Mouse (Mus musculus) hindbrain, postnatal 0 days (tissue): Measurements from ENCODE around the gene Exosc5. TPM values are rescaled to one million over a fixed set of nuclear protein-coding genes. Genes with fewer than 3 reads are reported as not detected.

ENCODE experiments used
- ATAC-seq: fragments of 200-750 bp; cut with Nextera tagmentation; 2 replicates; pipeline ENCODE4 v1.8.0; 2017; ENCODE audit warnings: mild to moderate bottlenecking, moderate TSS enrichment, moderate library complexity
- DNase-seq: peaks from one replicate; pipeline ENCODE4 v3.0.0-alpha.2; 2015; ENCODE audit warnings: low spot score
- H3K27ac ChIP-seq: fragments of 300-500 bp; sonication (generic); 2 replicates; pipeline ENCODE4 v1.5.1; 2014; ENCODE audit warnings: mild to moderate bottlenecking
- H3K27me3 ChIP-seq: fragments of 300-500 bp; sonication (generic); 2 replicates; pipeline ENCODE4 v1.6.1; 2014; ENCODE audit warnings: low read length, mixed read lengths; ENCODE audit not compliant: insufficient read depth
- H3K36me3 ChIP-seq: fragments of 300-500 bp; sonication (generic); 2 replicates; pipeline ENCODE4 v1.6.1; 2014; ENCODE audit warnings: low read length, mixed read lengths; ENCODE audit not compliant: insufficient read depth
- H3K4me1 ChIP-seq: fragments of 300-500 bp; sonication (generic); 2 replicates; pipeline ENCODE4 v1.6.1; 2014; ENCODE audit warnings: antibody characterized with exemption, low read length, mixed read lengths; ENCODE audit not compliant: insufficient read depth
- H3K4me2 ChIP-seq: fragments of 300-500 bp; sonication (generic); 2 replicates; pipeline ENCODE4 v1.6.1; 2014; ENCODE audit warnings: low read depth, mild to moderate bottlenecking, low read length, moderate library complexity, mixed read lengths
- H3K4me3 ChIP-seq: fragments of 300-500 bp; sonication (generic); 2 replicates; pipeline ENCODE4 v1.5.1; 2014; ENCODE audit warnings: low read length
- H3K9ac ChIP-seq: fragments of 300-500 bp; sonication (generic); replicated peaks from 2 replicates; pipeline ENCODE4 v1.6.1; 2014; ENCODE audit warnings: mild to moderate bottlenecking, low read length, moderate library complexity, mixed read lengths
- H3K9me3 ChIP-seq: fragments of 300-500 bp; sonication (generic); 2 replicates; pipeline ENCODE4 v1.6.1; 2016; ENCODE audit warnings: low read length, mixed read lengths
- CTCF ChIP-seq: IDR thresholded peaks from 2 replicates; pipeline ENCODE4 v1.5.1; 2016; ENCODE audit warnings: antibody characterized with exemption, control low read depth, low read depth
- WGBS: fragments of 180-500 bp; shearing (Covaris S2); extraction: QIAGEN DNeasy Blood & Tissue Kit; methylation state at CpG from one replicate; pipeline ENCODE4 v1.1.7; 2014; 5-methylcytosine and 5-hydroxymethylcytosine counted together
- polyA plus RNA-seq: library from polyadenylated mRNA; unstranded; fragments of >200 nt; fragmentation: Nextera tagmentation; extraction: Ambion mirVana; gene quantifications from 2 replicates; pipeline ENCODE4 v1.2.1, GENCODE M21; 2015
- total RNA-seq: library from RNA; depleted of rRNA; stranded (reverse); fragments of >200 nt; gene quantifications from 2 replicates; pipeline ENCODE4 v1.2.3, GENCODE M21; 2014

The Exosc5 gene
- total and polyA plus RNA-seq, 2 experiments from 2014 or later = 33.9 to 39.2 TPM

DNA sequence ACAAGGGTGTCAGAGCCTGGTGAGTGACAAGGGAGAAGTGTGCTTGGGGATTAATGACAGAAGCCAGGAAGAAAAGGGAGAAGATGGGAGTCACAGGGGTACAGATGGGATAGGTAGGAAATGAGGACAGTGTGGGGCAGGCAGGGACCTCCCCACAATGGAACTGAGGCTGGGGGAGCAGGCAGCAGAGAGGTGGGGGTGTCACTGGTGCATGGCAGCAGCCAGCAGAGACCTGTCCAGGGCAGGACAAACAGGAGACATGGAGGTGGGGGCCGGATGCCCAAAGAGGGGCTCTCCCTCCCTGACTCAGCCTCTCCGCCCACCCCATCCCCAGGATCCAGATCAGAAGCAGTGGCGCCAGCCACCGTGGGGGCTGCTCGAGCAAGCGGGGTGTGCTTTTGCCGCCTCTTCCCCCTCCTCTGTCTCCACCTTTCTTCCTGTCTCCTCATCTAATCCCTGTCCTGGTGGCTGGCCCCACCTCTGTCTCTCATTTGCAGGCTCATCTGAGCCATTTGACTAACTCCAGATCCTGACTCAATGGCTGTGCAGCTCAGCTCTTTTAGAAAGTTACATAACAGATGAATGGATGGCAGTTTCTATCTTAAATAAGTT lies 51.7 kb downstream of the Exosc5 start:
- Histone ChIP-seq H3K36me3 (peaks cover 24% of the 10 kb centered on the region), H3K4me2 (peak overlapping the region; percentile 23; the same call in 1 of the 2 replicates), H3K27ac (no peak overlapping the region), H3K9me3 (no peaks in the 10 kb centered on the region), H3K4me1 (peaks cover 15% of the 10 kb centered on the region), H3K27me3 (no peaks in the 10 kb centered on the region), H3K9ac (0 out of 2 replicates have a peak overlapping the region, but pooled peaks have one; percentile 28), H3K4me3 (no peak overlapping the region)
- DNase-seq (no peak), ATAC-seq (peak; percentile 11; the same call in 1 of the 2 replicates)
- TF ChIP-seq CTCF = no peak
- WGBS = 13% methylated on average over 5 of the region's 7 CpGs

GRCm38 (mm10) chr7:25711165-25711564 lies 52.2 kb downstream of the Exosc5 start:
- WGBS = 69% methylated on average over 5 of the region's 5 CpGs
- ATAC-seq (no peak), DNase-seq (no peak)

DNA sequence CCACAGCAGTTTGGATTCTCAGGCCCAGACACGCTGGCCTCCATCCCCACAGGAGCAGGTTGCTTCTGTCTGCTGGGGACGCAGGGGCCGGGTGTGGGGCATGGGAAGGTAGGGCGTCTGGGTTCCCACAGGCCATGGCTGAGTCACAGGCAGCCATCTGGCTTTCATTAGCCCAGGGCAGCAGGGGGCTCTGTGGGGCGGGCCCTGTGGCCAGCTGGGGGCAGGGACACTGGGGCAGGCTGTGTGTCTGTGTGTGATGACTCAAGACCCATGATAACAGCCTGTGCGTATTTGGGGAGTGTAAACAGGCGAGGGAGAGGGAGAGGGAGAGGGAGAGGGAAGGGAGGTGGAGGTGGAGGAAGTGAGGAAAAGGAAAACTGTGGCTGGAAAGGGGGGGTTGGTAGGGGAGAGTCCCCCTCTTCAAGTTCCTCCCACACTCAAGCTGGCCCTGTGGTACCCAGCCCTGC lies 52.8 kb downstream of the Exosc5 start:
- TF ChIP-seq CTCF = no peak
- ATAC-seq (no peak), DNase-seq (peak; percentile 13)
- H3K27ac ChIP-seq = no peak overlapping the region
- H3K9me3 ChIP-seq = no peaks in the 10 kb centered on the region
- no peak overlapping the region for H3K4me2 ChIP-seq
- peaks cover 29% of the 10 kb centered on the region for H3K36me3 ChIP-seq
- H3K4me3 ChIP-seq = no peak overlapping the region
- WGBS = 35% methylated on average over 7 of the region's 7 CpGs
- H3K9ac ChIP-seq = no peak overlapping the region
- peaks cover 15% of the 10 kb centered on the region for H3K4me1 ChIP-seq
- H3K27me3 ChIP-seq = no peaks in the 10 kb centered on the region

More at GRCm38 (mm10) chr7:25711165-25711564, 52.2 kb downstream of the Exosc5 start:
- Histone ChIP-seq H3K4me3 (no peak overlapping the region), H3K9ac (no peak overlapping the region), H3K9me3 (no peaks in the 10 kb centered on the region), H3K27ac (no peak overlapping the region), H3K36me3 (peaks cover 29% of the 10 kb centered on the region), H3K4me2 (no peak overlapping the region), H3K27me3 (no peaks in the 10 kb centered on the region), H3K4me1 (peaks cover 15% of the 10 kb centered on the region)
- TF ChIP-seq CTCF = no peak

DNA sequence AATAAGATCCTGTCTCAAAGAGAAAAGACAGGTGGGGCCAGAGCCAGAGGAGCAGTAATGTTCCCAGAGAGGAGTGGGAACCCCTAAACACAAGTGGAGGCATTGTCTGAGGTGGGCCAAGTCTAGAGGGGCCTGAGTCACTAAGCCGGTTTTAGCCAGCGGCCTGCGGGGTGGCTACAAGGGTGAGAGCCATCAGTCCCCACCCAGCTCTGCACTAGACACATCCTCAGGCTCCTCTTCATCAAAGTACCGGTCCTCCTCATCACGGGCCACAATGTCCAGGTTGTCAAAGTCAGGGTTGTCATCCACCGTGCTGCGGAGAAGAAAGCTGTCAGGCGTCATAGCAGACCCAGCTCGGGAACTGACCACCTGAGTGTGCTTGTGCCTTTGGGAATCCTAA lies 53.8 kb downstream of the Exosc5 start:
- 92% methylated on average over 9 of the region's 9 CpGs for WGBS
- TF ChIP-seq CTCF = no peak
- DNase-seq (no peak), ATAC-seq (no peak)
- H3K9ac ChIP-seq = no peak overlapping the region
- H3K4me3 ChIP-seq = no peak overlapping the region
- H3K9me3 ChIP-seq = no peaks in the 10 kb centered on the region
- peaks cover 15% of the 10 kb centered on the region for H3K4me1 ChIP-seq
- H3K27ac ChIP-seq = no peak overlapping the region
- H3K4me2 ChIP-seq = no peak overlapping the region
- no peaks in the 10 kb centered on the region for H3K27me3 ChIP-seq
- H3K36me3 ChIP-seq = peaks cover 29% of the 10 kb centered on the region

GRCm38 (mm10) chr7:25714581-25714980 lies 55.6 kb downstream of the Exosc5 start:
- no peak overlapping the region for H3K9ac ChIP-seq
- no peak for DNase-seq
- ATAC-seq = no peak
- peaks cover 20% of the 10 kb centered on the region for H3K4me1 ChIP-seq
- 94% methylated on average over 8 of the region's 8 CpGs for WGBS
- H3K4me3 ChIP-seq = no peak overlapping the region
- H3K27me3 ChIP-seq = no peaks in the 10 kb centered on the region
- no peaks in the 10 kb centered on the region for H3K9me3 ChIP-seq
- no peak for TF ChIP-seq CTCF
- H3K27ac ChIP-seq = no peak overlapping the region
- H3K36me3 ChIP-seq = peaks cover 29% of the 10 kb centered on the region
- no peak overlapping the region for H3K4me2 ChIP-seq

DNA sequence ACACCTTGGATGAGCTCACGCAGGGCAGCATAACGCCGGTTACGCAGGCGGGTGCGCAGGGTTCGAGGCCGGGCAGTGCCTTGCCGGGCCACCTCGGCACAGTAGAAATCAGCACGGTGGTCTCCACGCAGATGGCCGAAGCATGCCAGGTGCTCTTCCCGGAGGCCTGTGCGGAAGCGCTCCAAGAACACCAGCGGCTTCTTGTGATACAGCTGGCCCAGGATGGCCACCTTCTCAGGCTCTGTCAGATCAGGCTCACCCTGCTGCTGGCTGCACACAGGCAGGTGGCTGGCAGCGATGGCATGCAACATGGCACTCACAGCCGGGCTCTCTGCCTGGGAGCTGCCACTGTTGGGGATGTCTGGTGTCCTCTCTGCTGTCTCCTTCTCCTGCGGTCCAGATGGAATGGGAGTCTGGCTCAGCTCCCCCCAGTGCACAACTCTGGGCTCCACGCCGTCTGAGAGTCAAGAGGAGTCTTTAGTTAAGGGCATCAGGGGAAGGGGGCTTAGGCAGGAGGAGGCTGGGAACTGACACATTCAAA lies 56.8 kb downstream of the Exosc5 start:
- Histone ChIP-seq H3K4me3 (no peak overlapping the region), H3K4me2 (no peak overlapping the region), H3K9ac (no peak overlapping the region), H3K27ac (no peak overlapping the region), H3K36me3 (peaks cover 35% of the 10 kb centered on the region), H3K4me1 (peaks cover 9% of the 10 kb centered on the region; the same call in 1 of the 2 replicates), H3K27me3 (no peaks in the 10 kb centered on the region), H3K9me3 (no peaks in the 10 kb centered on the region)
- TF ChIP-seq CTCF = no peak
- no peak for DNase-seq
- WGBS = 94% methylated on average over 22 of the region's 22 CpGs
- no peak for ATAC-seq

DNA sequence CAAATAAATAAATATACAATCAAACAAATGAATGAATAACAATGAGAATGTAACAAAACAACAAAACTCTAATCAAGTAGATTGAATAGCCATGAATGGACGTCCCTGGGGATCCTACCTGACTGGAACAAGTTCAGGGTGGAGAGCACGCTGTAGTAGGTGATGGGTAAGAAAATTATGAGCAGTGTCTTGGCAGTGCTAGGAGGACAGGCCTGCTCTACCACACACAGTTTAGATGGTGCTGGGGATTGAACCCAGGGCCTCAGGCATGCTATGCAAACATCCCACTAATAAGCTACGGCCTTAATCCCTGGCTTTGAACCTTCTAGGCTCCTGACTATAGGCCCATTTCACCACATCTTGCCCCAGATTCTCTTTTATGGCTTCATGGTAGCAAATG lies 58.5 kb downstream of the Exosc5 start:
- Histone ChIP-seq H3K4me2 (peak overlapping the region; percentile 93), H3K4me1 (0 out of 2 replicates have a peak, but pooled peaks cover 4% of the 10 kb centered on the region), H3K4me3 (no peak overlapping the region), H3K27me3 (no peaks in the 10 kb centered on the region), H3K27ac (no peak overlapping the region), H3K9ac (no peak overlapping the region; the same call in 1 of the 2 replicates), H3K36me3 (peaks cover 44% of the 10 kb centered on the region), H3K9me3 (no peaks in the 10 kb centered on the region)
- no peak for ATAC-seq
- DNase-seq = no peak
- no peak for TF ChIP-seq CTCF
- WGBS = 88% methylated on average over 3 of the region's 3 CpGs
